Mouse (Mus musculus) stomach, postnatal 0 days (tissue): ENCODE measurements at regions not wholly inside any gene's neighbourhood (a gene's known extent, or its start where the extent isn't known, plus 50 kb on each side); places are given as distances from the start of the nearest gene placed in this dataset.

Experiments
- CTCF ChIP-seq: IDR thresholded peaks from 2 replicates; pipeline ENCODE4 v1.5.1; 2016; ENCODE audit warnings: antibody characterized with exemption, low read depth, mild to moderate bottlenecking, moderate library complexity
- EP300 ChIP-seq: optimal IDR thresholded peaks from 2 replicates; pipeline ENCODE3; 2016; ENCODE audit warnings: antibody characterized with exemption

DNA sequence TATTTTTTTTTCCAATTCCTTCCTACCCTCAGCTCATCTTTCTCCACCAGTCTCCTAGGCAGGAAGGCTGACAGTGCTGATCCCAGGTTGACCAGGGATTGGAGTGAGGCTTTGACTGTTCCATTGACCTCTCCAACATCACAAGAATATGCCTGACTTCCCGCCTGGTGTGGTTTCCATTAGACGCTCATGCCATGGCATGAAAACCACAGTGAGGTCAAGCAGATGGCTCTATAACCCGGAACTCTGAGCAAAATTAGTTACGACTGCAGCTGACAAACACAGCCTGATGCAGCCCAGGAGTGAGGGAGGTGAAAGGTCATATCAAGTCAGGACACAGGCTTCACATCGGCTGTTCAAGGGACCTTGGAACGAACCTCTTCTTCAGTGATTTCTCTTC, 153.6 kb downstream of the Snx19 start:
- TF ChIP-seq EP300 (no peak), CTCF (no peak)
